Mouse (Mus musculus) small intestine, adult 2 months (tissue): ENCODE measurements around the gene Zfp710.

Experiments
- CTCF ChIP-seq: fragments of 200-500 bp; IDR thresholded peaks from 2 replicates; pipeline ENCODE4 v1.5.1; 2012; ENCODE audit warnings: low read depth, mild to moderate bottlenecking, control low read depth, inconsistent platforms, low read length, moderate library complexity, mixed read lengths; ENCODE audit not compliant: insufficient replicate concordance, insufficient read length; ENCODE audit errors: extremely low read depth
- POLR2A ChIP-seq: fragments of 200-500 bp; IDR thresholded peaks from 2 replicates; pipeline ENCODE4 v1.6.1; 2012; ENCODE audit warnings: low read depth, mild to moderate bottlenecking, control low read depth, inconsistent platforms, low read length, moderate library complexity

- TF ChIP-seq CTCF (peak; percentile 76; the same call in 1 of the 2 replicates), POLR2A (no peak)
Observed at GRCm38 (mm10) chr7:80132541-80132940, 107.9 kb downstream of the Zfp710 start.
